Mouse (Mus musculus): Measurements from ENCODE around the gene Fam163a. TPM values are rescaled to one million over a fixed set of nuclear protein-coding genes. Genes with fewer than 3 reads are reported as not detected.

Fam163a gene
- total RNA-seq, 2 experiments from 2014 or later: not detected

DNA sequence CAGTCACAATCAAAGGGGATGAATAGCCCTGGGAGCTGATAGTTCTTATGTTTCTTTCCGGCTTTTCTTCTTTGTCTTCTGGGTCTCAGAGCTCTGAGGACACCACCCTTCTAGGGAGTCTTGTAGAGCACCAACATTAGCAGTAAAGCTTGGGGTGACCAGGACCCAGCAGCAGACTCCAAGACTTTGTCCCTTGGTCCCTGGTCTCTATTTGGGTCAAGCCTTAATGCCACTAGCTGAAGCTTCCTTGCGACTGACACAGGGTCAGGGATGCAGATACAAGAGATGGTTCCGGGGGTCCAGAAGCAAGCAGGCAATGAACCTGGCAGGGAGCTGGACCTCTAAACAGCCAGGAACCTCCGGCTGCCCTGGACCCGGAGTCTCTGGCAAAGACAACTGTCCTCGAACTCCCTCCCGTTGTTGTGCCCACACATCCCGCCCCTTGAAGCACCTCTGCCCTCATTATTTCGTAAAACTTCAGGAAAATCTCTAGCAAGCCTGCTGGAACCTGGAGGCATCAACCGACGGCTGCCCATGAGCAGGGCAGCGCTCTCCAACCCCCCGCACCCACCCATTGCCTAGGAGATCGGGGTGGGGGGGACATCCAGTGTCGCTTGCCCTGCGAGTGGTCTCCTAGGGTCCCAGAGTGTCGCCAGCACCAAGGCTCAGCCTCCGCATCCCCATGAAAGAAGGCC lies 718 bp downstream of the Fam163a start:
- no peak for ATAC-seq (replicated peaks; ENCODE audit: poor library complexity)

DNA sequence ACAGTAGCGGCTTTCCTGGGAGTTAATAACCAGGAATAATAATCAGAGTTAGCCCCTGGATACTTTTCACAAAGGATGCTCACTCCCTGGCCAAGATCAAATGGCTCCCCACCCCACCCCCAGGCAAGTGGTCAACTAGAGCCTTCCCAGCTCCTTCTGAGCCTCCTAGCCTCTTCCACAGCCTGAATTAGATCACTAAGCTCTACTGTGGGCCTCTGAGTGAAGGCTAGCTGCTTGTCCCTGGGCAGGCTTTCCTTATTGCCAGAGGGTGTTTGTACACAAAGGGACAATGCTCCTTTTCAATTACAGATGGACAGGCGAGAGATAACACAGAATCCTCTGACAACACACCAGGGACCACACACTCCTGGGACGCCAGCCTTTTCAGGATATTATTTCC lies 2.2 kb downstream of the Fam163a start:
- ATAC-seq (replicated peaks; ENCODE audit: poor library complexity): no peak

DNA sequence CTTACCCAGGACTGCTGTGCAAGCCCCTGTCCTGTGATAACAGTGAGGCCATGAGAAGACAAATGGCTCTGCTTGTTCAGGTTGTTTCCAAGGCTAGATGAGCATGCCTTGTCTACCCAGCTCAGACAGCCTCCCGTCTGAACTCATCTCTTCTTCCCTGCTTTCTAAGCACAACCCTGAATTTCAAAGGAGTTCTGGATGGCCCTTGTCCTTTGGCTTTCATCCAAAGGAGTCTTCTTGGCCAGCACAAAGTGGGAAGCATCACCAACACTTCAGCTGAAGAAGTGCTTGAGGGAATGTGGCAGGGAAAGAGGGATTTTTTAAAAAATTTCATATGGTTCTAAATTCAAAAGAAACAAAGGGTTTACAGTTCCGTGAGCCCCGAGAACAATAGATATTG lies 3.8 kb downstream of the Fam163a start:
- no peak for ATAC-seq (replicated peaks; ENCODE audit: poor library complexity)

DNA sequence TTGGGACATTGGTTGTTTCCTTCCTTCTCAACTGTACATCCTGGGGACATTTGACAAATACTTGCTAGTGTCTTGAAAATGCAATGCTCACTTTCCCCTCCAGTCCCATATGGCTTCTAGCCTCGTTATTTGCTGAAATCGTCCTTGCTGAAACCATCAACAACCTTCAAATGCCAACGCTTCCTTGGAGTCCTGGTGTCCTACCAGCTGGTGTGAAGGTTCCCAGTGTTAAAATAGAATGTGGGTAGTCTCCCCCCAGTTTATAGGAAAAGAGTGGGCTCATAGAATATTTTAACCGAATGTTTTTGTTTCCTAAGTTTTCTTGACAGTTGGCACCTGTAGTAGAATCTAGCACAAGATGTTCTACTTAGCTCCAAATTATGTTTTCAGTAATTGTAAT lies 7.2 kb downstream of the Fam163a start:
- no peak for ATAC-seq (replicated peaks; ENCODE audit: poor library complexity)

DNA sequence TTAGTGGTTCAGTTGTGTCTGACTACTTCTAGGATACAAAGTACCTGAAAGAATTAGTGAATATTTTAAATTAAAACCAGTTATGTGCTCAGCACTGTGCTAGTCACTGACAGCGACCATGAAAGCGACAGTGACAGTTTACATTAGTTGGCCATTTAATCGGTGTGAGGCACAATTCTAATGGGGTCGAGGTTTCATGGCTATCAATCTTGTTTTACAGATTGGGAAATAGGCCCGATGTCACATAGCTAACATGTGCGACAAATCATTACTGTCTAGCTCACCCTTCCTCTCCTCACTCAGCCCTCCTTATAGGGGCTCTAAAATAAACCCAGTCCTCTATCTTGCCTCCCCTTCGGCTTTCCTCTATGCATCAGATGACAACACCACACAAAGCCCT lies 11.5 kb downstream of the Fam163a start:
- ATAC-seq (replicated peaks; ENCODE audit: poor library complexity): no peak

DNA sequence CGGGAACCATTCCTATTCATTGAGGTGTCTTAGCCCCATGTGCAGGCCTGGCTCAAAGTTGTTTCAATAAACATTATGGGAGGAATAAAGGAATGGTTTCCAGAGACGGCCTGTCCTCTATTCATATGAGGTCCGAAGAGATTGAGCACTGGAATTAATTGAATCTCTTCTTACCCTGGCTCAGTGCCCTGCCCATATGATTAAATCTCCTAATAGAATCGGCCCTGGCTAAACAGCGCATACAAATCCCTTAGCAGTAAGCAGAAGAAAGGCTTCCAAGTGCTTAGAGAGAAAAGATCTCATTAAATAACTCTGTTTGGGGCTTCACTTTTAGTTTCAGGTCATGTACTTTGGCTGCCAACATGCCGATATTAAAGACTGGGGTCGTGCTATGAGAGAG lies 12.0 kb downstream of the Fam163a start:
- ATAC-seq (replicated peaks; ENCODE audit: poor library complexity): no peak

DNA sequence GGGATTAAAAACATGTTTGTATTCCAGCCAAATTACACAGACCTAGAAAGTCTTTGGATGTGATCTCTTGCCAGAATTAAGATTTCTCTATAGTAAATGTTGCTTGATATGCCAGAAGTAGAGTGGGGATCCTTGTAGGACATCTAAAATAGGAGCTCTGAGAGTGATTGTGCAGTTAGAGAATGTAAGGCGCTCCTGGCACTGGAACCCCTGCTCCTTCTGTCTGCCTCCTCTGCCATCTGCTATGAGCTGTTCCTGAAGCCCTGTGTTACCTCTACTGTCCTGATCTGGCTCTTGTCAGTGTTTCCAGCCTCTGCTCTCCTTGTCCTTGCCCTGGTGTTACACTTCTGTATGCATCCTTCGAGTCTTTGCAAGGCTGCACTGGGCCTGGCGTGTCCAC lies 18.2 kb downstream of the Fam163a start:
- ATAC-seq (replicated peaks; ENCODE audit: poor library complexity): no peak

DNA sequence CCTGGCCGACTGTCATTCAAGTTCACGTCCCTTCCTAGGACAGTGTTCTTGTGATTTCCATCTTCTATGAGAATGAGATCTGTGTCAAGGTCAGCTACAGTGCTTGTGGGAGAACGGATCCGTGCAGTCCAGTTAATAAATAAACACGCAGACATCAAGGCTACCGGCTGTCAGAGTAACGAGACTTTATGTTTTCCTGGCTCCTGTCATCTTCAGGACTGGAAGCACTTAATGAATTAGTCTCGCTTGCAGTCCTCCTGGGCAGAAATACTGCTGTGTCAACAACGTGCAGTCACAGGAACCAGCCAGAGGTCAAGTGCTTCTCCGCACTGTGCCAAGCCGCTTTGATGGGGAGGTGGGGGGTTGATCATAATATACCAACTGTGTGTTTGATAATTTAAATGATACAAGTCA lies 20.7 kb downstream of the Fam163a start:
- ATAC-seq (replicated peaks; ENCODE audit: poor library complexity): no peak

DNA sequence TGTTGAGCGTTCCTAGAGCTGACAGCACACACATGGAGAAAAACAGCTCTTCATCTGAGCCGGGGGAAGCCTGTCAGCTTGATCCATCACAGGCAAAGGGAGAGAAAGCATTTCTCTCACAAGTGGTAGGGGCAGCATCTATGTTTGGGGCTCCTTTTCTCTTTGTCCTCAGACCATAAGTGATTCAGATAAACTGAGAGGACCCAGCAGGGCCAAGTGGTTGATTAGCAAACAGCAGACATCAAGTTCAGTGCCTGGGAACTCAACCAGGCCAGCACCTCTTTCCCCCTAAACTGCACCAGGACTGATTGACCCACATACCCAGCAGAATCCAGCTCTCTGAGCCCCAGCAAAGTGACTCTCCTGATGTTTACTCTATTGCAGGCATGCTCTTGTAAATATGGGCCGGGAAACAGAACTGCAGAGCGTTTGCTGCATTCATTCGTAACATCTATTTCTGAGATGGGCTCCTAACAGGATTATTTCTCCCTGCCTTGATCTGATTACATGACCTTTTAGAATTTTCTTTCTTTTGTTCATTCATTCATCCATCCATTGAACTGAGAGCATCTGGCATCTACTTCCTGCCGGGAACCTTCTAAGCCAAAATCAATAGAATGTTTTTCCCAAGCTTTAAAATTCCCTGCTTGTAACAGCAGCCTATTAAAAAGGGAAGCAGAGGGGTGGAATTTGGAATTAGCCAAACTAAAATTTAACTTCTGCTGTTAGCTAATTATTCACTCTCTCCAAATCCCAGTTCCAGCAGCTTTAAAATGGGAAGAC lies 21.5 kb downstream of the Fam163a start:
- no peak for ATAC-seq (replicated peaks; ENCODE audit: poor library complexity)

DNA sequence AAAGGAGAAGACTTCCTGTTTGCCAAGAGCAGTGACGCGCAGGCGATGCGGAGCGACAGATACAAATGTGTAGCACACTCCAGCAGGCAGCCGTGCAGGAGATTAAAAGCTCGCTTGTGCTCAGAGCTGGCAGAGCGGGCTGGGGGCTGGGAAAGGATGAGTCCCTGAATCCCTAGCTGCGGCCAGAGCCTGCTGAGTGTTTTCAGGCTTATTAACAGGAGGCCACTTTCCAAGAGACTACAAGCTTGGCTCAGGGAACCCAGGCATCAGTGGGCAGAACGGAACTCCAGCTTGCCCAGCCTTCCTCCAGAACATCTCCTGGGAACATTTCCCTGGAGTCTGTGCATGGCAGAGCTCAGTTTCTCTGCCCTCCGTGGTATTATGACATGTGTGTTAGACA lies 25.0 kb downstream of the Fam163a start:
- ATAC-seq (replicated peaks; ENCODE audit: poor library complexity): no peak

DNA sequence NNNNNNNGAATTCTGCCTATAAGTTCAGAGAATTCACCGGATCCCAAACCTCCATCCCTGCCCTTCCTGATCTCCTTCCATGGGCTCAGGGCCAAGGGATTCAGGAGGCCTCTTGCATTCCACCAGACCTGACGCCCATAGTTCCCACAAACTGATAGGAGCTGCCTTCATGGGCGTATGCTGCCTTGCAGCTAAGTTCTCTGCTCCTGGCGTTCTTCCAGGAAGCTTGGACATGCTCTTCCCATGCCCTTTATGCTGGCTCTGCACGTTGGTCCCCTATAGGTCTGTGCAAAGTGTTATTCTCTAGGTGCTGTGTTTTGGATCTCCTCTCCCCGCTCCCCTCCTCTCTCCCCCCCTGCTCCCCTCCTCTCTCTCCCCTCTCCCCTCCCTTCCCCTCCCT lies 36.1 kb downstream of the Fam163a start:
- peak; percentile 75 for ATAC-seq (replicated peaks; ENCODE audit: poor library complexity)

DNA sequence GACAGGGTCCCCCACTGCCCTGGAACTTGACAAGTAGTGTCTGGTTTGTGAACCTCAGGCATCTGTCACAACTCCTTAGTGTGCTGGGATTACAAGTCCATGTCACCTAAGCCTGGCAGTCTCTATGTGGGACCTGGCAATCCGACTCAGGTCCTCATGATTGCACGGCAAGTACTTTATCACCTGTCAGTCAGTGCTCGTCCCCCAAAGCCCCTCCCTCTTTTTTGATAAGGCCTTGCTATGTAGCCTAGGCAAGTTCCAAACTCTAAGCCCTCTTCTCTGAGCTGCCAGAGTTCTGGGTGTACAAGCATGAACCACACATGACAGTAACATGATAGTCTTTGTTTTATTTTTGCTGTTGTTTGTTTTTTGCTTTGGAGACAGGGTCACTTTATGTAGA lies 88.1 kb downstream of the Fam163a start:
- ATAC-seq (replicated peaks; ENCODE audit: poor library complexity): peak; percentile 30; the same call in 1 of the 2 replicates

DNA sequence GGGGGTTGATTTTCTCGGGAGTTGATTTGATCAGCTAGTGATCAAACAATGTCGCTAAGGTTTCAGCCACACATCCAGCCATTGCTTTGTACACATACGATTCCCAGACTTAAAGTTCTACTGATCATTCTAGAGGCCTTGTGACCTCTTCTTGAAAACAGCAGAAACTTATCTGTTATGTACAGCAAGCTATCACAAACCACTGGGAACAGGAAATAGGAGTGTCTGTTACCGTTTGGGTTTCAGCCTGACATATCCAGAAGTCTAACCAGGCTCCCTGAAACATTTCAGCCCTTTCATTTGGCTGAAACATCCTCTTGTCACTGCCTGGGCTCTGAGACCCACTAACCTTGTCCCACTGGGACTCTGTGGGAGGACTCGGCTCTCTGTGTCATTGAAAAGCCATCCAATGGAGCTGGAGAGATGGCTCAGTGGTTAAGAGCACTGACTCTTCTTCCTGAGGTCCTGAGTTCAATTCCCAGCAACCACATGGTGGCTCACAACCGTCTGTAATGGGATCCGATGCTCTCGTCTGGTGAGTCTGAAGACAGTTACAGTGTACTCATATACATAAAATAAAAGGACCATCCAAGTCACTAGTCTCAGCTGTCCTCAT lies 90.8 kb downstream of the Fam163a start:
- peak; percentile 77 for ATAC-seq (replicated peaks; ENCODE audit: poor library complexity)

DNA sequence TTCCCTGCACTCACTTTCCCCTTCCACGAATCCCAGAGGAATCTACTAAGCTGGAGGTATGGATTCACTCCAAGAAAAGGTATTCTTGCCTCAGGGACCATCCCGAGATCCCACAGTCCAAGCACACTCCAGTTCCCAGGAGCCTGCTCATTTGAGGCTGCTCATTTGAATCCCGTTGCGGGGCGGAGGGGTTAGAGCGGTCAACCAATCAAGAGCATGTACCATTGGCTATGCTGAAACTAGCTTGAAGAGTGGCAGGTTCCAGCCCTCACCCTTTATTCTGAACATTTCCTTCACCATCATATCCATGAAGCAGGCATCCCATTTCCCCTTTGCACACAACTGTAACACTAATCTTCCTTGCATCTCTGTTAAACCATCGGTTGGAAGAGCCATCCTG lies 92.7 kb downstream of the Fam163a start:
- no peak for ATAC-seq (replicated peaks; ENCODE audit: poor library complexity)

DNA sequence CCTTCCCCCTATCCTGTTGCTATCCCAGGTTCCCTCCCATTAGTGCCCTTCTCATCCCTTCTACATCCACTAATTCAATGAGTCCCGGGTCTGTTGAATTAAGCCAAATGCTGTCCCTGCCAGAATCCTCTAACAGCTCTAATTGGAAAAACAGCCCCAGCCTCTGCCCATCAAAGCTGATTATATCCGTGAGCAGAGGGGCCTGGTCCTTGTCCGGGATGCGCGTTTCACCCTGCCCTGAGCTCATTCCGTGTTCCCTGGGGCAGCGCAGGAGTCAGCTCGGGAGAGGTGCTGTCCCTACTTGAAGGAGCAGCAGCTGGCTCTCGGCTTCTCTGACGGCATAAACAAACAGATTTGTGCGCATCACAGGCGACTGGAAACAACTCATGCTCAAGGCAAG lies 93.1 kb downstream of the Fam163a start:
- ATAC-seq (replicated peaks; ENCODE audit: poor library complexity): no peak

DNA sequence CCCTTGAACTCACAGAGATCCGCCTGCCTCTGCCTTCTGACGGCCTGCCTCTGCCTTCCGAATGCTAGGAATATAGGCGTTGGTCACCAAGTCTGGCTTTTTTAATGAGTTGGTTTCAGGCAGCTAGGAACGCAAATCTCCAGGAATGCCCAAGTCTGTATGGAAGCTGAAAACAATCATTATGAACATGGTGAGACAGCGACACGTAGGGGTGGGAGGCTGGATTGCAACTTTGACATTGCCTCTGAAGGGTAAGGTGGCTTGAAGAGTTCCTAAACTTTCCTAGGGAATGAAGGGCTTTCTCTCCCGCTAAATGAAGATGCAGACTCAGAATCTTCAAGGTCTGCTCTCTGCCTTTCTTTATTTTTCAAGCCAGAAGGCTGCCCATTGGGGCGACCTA lies 93.7 kb downstream of the Fam163a start:
- ATAC-seq (replicated peaks; ENCODE audit: poor library complexity): no peak

DNA sequence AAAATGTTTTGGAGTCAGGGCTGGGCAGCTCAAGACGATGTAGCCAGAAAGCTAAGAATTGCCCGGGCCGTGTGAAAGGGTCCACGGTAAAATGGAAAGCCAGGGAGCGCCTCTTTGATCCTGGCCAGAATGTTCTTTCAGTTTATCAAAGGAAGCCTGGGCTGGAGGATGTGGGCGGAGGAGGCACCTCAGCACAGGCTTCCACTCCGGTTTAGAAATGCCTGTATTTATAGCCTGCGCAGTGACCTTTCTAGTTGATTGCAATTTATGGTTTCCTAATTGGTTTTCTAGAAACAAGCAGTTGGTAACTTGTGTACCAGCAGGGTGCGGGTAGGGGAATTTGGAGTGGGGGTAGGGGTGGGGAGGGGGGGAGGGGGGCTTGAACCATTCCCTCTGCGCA lies 96.4 kb downstream of the Fam163a start:
- peak; percentile 47; the same call in 1 of the 2 replicates for ATAC-seq (replicated peaks; ENCODE audit: poor library complexity)

DNA sequence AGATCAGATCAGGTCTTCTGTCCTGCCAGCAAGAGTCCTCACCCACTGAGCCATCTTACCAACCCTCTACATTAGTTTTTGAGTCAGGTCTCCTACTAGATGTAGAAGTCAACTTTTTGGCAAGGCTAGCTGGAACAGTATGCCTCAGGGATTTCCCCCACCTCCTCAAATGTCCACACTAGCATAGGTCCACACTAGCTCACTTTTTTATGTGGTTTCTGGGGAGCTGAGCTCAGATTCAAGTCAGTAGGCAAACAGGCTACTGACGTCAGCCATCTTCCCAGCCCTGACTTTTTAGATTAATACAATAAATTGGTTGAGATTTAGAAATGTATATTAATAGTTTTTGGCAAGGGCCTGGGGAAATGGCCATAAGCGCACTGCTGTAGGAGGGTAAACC lies 97.4 kb downstream of the Fam163a start:
- ATAC-seq (replicated peaks; ENCODE audit: poor library complexity): no peak

DNA sequence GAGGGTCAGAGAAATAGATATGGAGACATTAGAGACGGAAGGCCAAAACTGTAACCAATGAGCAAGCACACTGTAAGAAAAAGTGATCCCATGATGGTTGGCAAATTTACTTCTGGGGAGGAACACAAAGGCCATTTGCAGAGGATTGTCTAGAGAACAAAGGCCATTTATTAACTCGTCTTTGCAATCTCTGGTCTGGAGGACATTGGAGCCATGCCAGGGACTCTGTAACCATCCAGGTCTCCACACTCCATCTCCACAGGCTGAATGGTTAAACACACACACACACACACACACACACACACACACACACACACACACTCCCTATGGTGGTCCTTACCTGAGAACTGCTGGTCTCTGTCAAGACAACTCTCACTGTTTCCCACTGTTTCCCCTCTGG lies 99.4 kb downstream of the Fam163a start:
- ATAC-seq (replicated peaks; ENCODE audit: poor library complexity): no peak

DNA sequence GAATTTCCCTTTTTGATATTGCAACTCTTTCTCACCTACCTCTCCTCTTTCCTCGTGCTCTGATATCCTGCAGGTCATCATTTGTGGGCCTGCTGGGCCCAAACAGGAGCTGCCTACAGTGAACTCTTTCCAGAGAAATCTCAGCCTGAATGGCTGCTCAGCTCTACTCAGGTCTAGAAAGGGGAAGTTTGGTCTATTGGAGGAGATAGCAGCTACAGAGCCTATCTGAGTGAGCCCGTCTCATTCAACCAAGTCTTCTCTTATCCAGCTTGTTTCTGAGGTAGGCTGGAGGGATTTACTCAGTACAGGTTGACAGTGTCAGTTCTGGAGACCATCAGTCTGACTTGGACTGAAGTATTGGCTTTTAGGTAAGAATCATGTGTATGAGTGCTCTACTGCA lies 101.1 kb downstream of the Fam163a start:
- ATAC-seq (replicated peaks; ENCODE audit: poor library complexity): peak; percentile 29; the same call in 1 of the 2 replicates

DNA sequence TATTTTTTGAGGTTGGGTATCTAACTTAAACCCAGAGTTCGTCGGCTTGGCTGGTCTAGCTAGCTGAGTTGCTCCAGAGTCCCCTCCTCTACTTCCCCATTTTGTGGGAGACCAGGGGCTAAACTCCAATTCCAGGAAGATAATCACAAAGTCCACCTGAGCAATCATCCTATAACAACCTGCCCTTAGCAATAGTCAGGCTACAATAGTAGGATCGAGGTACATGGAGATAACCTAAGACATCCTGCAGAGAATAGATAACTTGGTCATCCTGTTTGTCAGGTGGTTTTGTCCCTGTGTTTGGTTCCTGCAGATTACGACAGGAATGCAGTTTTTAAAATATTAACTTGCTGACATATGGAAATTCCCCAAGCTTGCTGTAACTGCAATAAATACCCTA lies 113.0 kb downstream of the Fam163a start:
- peak; percentile 49 for ATAC-seq (replicated peaks; ENCODE audit: poor library complexity)

DNA sequence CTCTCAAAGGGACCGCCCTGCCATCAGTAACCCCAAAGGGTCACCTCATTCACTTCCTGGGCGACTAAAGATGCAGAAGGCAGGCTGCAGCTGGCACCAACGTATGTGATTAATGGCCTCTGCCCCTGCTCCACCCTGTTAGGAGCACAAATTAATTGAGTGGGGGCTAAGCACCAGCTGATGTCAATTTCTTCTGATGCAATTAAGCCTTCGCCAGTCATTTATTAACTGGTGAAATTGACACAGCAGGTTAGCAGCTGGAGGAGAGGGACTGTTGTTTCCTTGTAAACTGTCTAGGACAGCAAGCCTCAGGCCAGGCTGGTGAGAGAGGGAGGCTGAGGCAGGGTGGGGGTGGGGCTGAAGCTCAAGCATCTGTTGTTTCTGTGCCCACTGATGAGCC lies 114.8 kb downstream of the Fam163a start:
- ATAC-seq (replicated peaks; ENCODE audit: poor library complexity): no peak

All from megakaryocyte progenitor cell, adult 5-6 weeks (primary cell).